Mouse (Mus musculus) olfactory bulb, adult 2 months (tissue): ENCODE measurements around the gene Hist3h2ba.

ENCODE experiments used
- CTCF ChIP-seq: fragments of 200-500 bp; IDR thresholded peaks from 2 replicates; pipeline ENCODE4 v1.5.1; 2012; ENCODE audit warnings: low read depth, mild to moderate bottlenecking, low read length, moderate library complexity; ENCODE audit not compliant: insufficient read depth
- POLR2A ChIP-seq: fragments of 200-500 bp; IDR thresholded peaks from 2 replicates; pipeline ENCODE4 v1.6.1; 2012; ENCODE audit warnings: mild to moderate bottlenecking, low read depth, low read length, moderate library complexity; ENCODE audit not compliant: insufficient read depth

GRCm38 (mm10) chr11:58929641-58930040, 19.1 kb upstream of the Hist3h2ba start:
- TF ChIP-seq CTCF (no peak), POLR2A (no peak)
